Mouse (Mus musculus) mesoderm, embryonic 11.5 days (tissue): ENCODE measurements at regions not wholly inside any gene's neighbourhood (a gene's known extent, or its start where the extent isn't known, plus 50 kb on each side); places are given as distances from the start of the nearest gene placed in this dataset.
A peak's percentile ranks its signal among the peaks of the same experiment; 100 is the strongest.

Source experiments
- DNase-seq: peaks from one replicate; pipeline ENCODE4 v3.0.0-alpha.2; 2012; ENCODE audit warnings: low read depth, low spot score

DNA sequence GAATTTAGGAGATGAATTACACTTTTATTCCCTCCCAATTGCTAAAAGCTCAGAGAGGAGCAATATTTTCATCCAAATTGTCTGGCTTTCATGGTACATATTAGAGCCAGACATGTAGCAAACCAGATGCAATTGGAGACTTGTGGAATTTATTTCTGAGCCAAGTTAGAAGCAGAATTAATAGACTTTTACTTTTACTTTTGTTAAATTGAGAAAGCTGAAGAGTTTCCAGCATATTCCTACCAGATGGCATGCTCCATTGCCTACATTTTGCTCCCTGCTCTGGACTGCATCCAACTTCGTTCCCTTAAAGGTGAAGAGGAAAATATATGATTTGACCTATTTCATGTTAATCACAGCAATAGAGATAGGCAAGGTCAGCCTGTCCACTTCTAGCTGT, 646.4 kb upstream of the Slit2 start:
- DNase-seq: no peak

GRCm38 (mm10) chr5:47339807-47340206, 643.1 kb upstream of the Slit2 start:
- no peak for DNase-seq

DNA sequence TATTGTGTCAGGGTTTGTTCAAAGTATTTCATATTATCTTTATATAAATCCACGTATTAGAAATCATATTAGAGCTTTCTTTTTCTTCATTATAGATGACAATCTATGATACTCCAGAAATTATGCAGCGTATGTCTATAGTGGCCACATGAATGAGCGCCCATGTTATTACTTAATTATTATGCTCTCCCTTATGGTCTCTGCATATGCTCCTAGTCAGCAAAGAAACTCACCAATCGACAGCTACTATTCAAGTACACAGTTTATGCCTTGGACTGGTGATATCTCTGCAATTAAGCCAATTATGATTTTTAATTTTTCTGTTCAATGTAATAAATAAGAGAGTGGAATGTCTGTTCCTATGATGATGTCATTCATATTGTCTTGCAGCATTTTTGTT, 612.8 kb upstream of the Slit2 start:
- no peak for DNase-seq

GRCm38 (mm10) chr5:47385930-47386329, 597.0 kb upstream of the Slit2 start:
- DNase-seq: no peak

- no peak for DNase-seq
Measured at GRCm38 (mm10) chr5:47386750-47387149, 596.2 kb upstream of the Slit2 start.

DNA sequence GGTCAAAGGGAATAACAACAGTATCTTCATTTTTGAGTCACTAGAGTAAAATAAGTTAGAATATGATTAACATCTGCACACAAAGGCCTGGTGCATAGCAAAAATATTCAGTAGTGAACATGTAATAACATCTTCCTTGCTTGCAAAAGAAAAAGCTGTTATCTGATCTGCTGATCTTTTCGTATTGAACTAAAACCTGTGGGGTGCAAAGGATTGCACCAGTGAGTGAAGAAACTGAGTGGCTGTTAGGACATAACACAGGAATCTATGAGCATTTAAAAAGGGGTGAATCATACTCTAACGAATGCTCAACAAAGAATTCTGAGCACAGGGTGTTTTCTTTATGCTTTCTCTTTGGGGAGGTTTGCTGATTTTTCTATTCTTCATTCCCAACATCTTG, 592.2 kb upstream of the Slit2 start:
- no peak for DNase-seq

DNA sequence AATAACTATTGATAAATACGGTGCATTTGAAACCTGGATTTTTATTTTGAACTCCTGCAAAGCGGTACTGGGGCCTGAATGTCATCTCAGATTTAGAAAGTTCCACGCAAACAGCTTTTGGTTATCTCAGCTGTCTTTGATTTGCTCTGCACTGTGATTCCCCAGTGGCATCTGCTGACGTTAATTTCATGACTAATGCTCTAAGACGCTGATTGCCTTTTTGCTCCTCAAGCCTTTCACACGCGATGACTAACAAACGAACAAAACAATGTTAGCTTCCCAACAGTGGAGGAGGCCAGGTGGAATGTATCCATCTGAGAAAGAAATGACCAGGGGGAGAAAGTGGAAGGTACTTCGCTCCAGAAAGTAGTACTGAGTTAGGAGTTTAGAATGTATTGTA, 586.1 kb upstream of the Slit2 start:
- no peak for DNase-seq

- peak; percentile 21 for DNase-seq
Measured at GRCm38 (mm10) chr5:47421916-47422315, 561.0 kb upstream of the Slit2 start.

- DNase-seq: no peak
Measured at GRCm38 (mm10) chr5:47426040-47426439, 556.9 kb upstream of the Slit2 start.

GRCm38 (mm10) chr5:47426467-47426866, 556.5 kb upstream of the Slit2 start:
- DNase-seq: no peak

- no peak for DNase-seq
Measured at GRCm38 (mm10) chr5:47429217-47430172, 553.4 kb upstream of the Slit2 start.

GRCm38 (mm10) chr5:47431599-47432328, 551.2 kb upstream of the Slit2 start:
- peak; percentile 25 for DNase-seq

DNA sequence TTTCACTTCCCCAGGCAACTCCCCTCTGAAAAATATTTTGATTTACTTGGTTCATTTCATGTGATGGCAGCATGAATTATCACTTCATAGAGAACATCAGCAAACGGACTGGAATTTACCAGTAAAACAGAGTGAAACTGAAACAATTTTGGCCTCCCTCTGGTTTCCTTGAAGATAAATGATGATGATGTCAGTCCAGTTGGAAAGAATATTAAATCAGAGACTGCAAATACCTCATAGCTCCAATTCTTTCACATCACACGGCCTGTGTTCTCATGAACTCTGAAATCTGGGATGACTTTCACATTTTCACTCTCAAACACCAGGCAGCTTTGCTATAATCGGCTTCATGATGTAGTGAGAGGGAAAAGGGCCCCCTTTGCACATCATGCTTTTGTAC, 546.5 kb upstream of the Slit2 start:
- DNase-seq: peak; percentile 48

GRCm38 (mm10) chr5:47446305-47447028, 536.5 kb upstream of the Slit2 start:
- DNase-seq: no peak

GRCm38 (mm10) chr5:47464848-47465247, 518.1 kb upstream of the Slit2 start:
- DNase-seq: no peak

DNA sequence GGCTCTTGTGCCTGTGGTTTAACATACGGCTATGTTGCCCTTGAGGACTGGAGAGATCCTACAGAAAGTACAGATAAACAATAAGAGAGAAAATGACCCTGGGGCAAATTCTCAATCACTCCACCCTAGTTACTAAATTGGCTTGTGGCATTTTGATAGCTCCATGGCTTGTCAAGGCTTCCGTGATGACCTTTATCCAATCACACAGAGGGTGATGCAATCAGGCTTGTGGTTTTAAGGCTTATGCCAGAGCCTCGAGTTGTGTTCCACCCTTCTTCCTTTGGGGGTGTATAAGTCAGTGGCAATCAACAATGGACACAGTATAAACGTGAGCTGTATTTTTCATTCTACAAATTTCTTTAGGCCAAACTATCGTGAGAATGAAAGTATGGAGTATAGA, 513.5 kb upstream of the Slit2 start:
- DNase-seq: no peak

GRCm38 (mm10) chr5:47472027-47472825, 510.7 kb upstream of the Slit2 start:
- no peak for DNase-seq

GRCm38 (mm10) chr5:47479908-47480307, 503.0 kb upstream of the Slit2 start:
- DNase-seq: no peak

- peak; percentile 33 for DNase-seq
Measured at GRCm38 (mm10) chr5:47496218-47496617, 486.7 kb upstream of the Slit2 start.

DNA sequence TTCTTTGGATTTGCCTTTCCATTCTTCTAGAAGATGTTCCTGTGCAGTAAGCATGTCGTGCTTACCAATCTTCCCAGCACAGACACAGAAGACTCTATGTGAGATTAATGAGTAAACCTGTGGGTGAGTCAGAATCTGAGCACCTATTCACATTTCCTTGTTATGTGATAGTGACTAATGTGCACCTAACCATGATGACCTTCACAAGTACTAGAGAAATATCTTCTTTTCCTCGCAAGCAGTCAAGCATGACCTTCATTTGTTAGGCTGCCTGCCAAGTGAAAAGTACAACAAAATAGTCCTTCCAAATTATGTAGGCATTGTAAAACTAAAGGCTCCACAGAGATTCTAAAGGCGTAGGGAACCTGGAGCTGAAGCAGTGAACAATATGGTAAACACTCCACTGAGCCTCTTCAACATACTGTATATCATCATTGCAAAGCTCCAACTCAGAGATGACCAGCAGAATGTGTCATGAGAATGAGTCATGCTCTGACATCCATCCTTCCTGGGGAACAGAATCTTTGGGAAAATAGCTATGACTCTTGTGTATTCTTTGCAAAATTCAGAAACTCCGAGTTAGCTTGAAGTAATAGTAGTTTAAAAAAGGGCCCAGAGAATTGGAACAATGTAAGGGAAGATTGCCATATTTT, 480.0 kb upstream of the Slit2 start:
- no peak for DNase-seq
